Mouse (Mus musculus): ENCODE measurements at regions not wholly inside any gene's neighbourhood (a gene's known extent, or its start where the extent isn't known, plus 50 kb on each side); places are given as distances from the start of the nearest gene placed in this dataset.

GRCm38 (mm10) chr17:47975281-47976060, 51.0 kb upstream of the Foxp4 start:
- H3K9me3 ChIP-seq (ENCODE audit: low read length): no peaks in the 10 kb centered on the region

DNA sequence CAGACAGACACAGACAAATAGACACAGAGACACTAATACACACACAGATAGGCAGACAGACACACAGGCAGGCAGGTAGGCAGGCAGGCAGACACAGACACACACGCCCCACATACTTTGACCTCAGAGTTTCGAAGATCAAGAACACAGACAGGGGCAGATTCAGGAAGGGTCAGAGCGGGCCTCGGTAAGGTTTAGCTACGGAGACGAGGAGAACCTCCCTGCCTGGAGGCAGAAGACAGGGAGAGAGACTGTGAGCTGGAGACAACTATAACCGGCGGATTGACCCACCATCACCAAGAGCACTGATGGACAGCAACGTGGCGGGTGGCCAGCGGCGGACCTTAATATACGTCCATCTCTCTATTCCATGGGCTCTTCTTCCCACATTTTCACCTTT, 50.1 kb upstream of the Foxp4 start:
- H3K27ac ChIP-seq (ENCODE audit: low read depth, low read length): no peak overlapping the region
- H3K36me3 ChIP-seq (ENCODE audit: insufficient read depth): no peaks in the 10 kb centered on the region
- peak overlapping the region; percentile 45 for H3K9ac ChIP-seq
- H3K4me2 ChIP-seq (ENCODE audit: low read depth): peak overlapping the region; percentile 74
- H3K27me3 ChIP-seq (ENCODE audit: insufficient read depth, low read length): peaks cover 10% of the 10 kb centered on the region
- WGBS: 6% methylated on average over 13 of the region's 13 CpGs
- DNase-seq (peak; percentile 13), ATAC-seq (no peak)
- TF ChIP-seq CTCF (IDR thresholded peaks at IDR 0.05; ENCODE audit: low read depth): no peak
- peaks cover 13% of the 10 kb centered on the region for H3K4me1 ChIP-seq (ENCODE audit: insufficient read depth)
- no peaks in the 10 kb centered on the region for H3K9me3 ChIP-seq (ENCODE audit: low read length)
- H3K4me3 ChIP-seq (ENCODE audit: low read depth, low read length): peak overlapping the region; percentile 36

More at GRCm38 (mm10) chr17:47975281-47976060, 51.0 kb upstream of the Foxp4 start:
- ATAC-seq (peak; percentile 61), DNase-seq (peak; percentile 49)
- peak overlapping the region; percentile 45 for H3K27ac ChIP-seq (ENCODE audit: low read depth, low read length)
- peak overlapping the region; percentile 45 for H3K9ac ChIP-seq
- H3K4me3 ChIP-seq (ENCODE audit: low read depth, low read length): peak overlapping the region; percentile 36
- peaks cover 13% of the 10 kb centered on the region for H3K4me1 ChIP-seq (ENCODE audit: insufficient read depth)
- H3K27me3 ChIP-seq (ENCODE audit: insufficient read depth, low read length): peaks cover 10% of the 10 kb centered on the region
- H3K36me3 ChIP-seq (ENCODE audit: insufficient read depth): no peaks in the 10 kb centered on the region
- no peak for TF ChIP-seq CTCF (IDR thresholded peaks at IDR 0.05; ENCODE audit: low read depth)
- peak overlapping the region; percentile 74 for H3K4me2 ChIP-seq (ENCODE audit: low read depth)
- 3% methylated on average over 32 of the region's 37 CpGs for WGBS

Measured in forebrain, postnatal 0 days (tissue).